8 mouse cellular contexts compared by ENCODE assay signal in the genomic region with DNA sequence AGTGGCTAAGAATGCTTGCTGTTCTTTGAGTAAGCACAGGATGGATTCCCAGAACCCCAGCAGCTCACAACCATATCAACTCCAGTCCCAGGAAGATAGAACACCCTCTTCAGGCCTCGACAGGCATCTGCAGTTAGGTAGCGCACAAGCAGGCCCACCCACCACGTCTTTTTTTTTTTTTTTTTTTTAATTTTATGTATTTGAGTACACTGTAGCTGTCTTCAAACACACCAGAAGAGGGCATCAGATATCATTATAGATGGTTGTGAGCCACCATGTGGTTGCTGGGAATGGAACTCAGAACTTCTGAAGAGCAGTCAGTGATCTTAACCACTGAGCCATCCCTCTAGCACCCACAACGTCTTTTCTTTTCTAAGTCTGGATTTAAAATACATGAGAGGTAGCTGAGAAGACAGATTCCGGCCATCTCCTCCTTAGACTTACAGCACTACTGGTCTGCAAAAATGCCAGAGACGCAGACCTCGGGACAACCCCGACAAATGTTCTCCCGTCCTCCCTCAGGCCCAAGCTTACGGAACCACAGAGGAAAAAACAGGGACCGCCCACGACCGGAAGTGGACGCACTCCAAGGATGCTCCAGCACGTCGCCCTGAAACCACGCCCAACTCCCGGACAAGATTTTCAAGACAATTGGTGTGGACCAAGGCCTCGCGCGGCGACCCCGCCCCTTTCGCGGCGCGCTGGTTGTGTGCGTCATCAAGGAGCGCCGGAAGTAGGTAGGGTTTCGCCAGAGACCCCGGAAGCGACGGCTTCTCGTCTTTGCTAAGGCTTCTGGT. TPM values are rescaled to one million over a fixed set of nuclear protein-coding genes. Genes with fewer than 3 reads are reported as not detected.
DNase-seq lines count a peak whose midpoint lies in the region; ATAC-seq and TF ChIP-seq lines count a peak whose summit lies in the region.

Rtf2 (plus strand) TSS at position 714 of the 797 bp plus-strand sequence.

- H3K79me2 ChIP-seq in MEL (ENCODE audit: control insufficient read depth, insufficient read depth, low read length, poor library complexity): peaks cover 18% of the 10 kb centered on the region

- H3K9ac ChIP-seq in MEL (ENCODE audit: control insufficient read depth, low read depth, low read length, poor library complexity, severe bottlenecking): peak within 1 kb of the TSS; percentile 91
- peak within 1 kb of the TSS; percentile 73 for H3K9ac ChIP-seq in forebrain, postnatal 0 days
- peak within 1 kb of the TSS; percentile 57 for H3K9ac ChIP-seq in lung, embryonic 15.5 days

- peaks cover 0 to 5% of the 10 kb centered on the region in 2 experiments; a peak in 2 of 4 replicates for H3K36me3 ChIP-seq in MEL (ENCODE audit: control insufficient read depth in 1 of 2, insufficient read depth in 2 of 2, low read length in 2 of 2)
- peaks cover 2% of the 10 kb centered on the region; the same call in 1 of the 2 replicates for H3K36me3 ChIP-seq in forebrain, postnatal 0 days (ENCODE audit: insufficient read depth)
- H3K36me3 ChIP-seq in lung, embryonic 15.5 days: no peaks in the 10 kb centered on the region

- H3K4me1 ChIP-seq in MEL (ENCODE audit: control insufficient read depth in 1 of 2, insufficient read depth in 2 of 2, low read length in 2 of 2): peaks cover 3 to 7% of the 10 kb centered on the region in 2 experiments; a peak in 3 of 4 replicates
- H3K4me1 ChIP-seq in cerebellum, adult 2 months (ENCODE audit: control insufficient read depth, insufficient read depth, low read length): peaks cover 5% of the 10 kb centered on the region; the same call in 1 of the 2 replicates
- peaks cover 11% of the 10 kb centered on the region; the same call in 1 of the 2 replicates for H3K4me1 ChIP-seq in forebrain, postnatal 0 days (ENCODE audit: insufficient read depth)
- H3K4me1 ChIP-seq in lung, embryonic 15.5 days: peaks cover 17% of the 10 kb centered on the region

- TF ChIP-seq CTCF in MEL (IDR thresholded peaks at IDR 0.05 in 2 of 3, conservative IDR thresholded peaks at IDR 0.05 in 1 of 3; ENCODE audit: control insufficient read depth in 1 of 3, insufficient read depth in 1 of 3, low read depth in 2 of 3, low read length in 3 of 3, poor library complexity in 1 of 3, severe bottlenecking in 1 of 3): peak in 2 of 3 experiments; percentile 7 to 37; a peak in 2 of 6 replicates
- no peak for TF ChIP-seq CTCF in cerebellum, adult 2 months (IDR thresholded peaks at IDR 0.05; ENCODE audit: borderline replicate concordance, insufficient read depth, low read depth, low read length)
- peak; percentile 50 for TF ChIP-seq CTCF in forebrain, postnatal 0 days (IDR thresholded peaks at IDR 0.05; ENCODE audit: low read depth)

- peak; percentile 99 for DNase-seq in MEL (ENCODE audit: low read depth, low spot score)
- peak; percentile 99 to 100 for DNase-seq in cerebellum, adult 2 months
- peak; percentile 98 for DNase-seq in forebrain, postnatal 0 days
- DNase-seq in heart, postnatal 4 days: peak; percentile 100
- DNase-seq in layer of hippocampus, adult 8-10 months (ENCODE audit: low spot score in 2 of 2): peak; percentile 99
- peak; percentile 97 for DNase-seq in ovary, adult 18-20 months (ENCODE audit: low spot score)
- DNase-seq in thymus, postnatal 0 days (ENCODE audit: low spot score): peak; percentile 93

- H3K27me3 ChIP-seq in MEL (ENCODE audit: control insufficient read depth in 1 of 2, insufficient read depth in 2 of 2, low read length in 2 of 2): no peaks in the 10 kb centered on the region
- H3K27me3 ChIP-seq in cerebellum, adult 2 months (ENCODE audit: control insufficient read depth, insufficient read depth, low read length): no peaks in the 10 kb centered on the region
- H3K27me3 ChIP-seq in forebrain, postnatal 0 days (ENCODE audit: insufficient read depth, low read length): no peaks in the 10 kb centered on the region
- no peaks in the 10 kb centered on the region for H3K27me3 ChIP-seq in lung, embryonic 15.5 days

- TF ChIP-seq RAD21 in MEL (IDR thresholded peaks at IDR 0.05; ENCODE audit: low read depth, low read length): no peak; the same call in 1 of the 2 replicates

- peak; percentile 95 for ATAC-seq in forebrain, postnatal 0 days
- ATAC-seq in lung, embryonic 15.5 days (ENCODE audit: borderline replicate concordance, extremely low read depth, low FRiP score, low TSS enrichment): peak; percentile 96

- TF ChIP-seq EP300 in MEL (IDR thresholded peaks at IDR 0.05; ENCODE audit: low read depth in 1 of 2, low read length in 2 of 2): no peak

- peak within 1 kb of the TSS; percentile 66 to 96 for H3K4me3 ChIP-seq in MEL (ENCODE audit: control insufficient read depth in 1 of 2, insufficient read depth in 1 of 2, low read depth in 2 of 2, low read length in 2 of 2)
- peak within 1 kb of the TSS; percentile 96 for H3K4me3 ChIP-seq in cerebellum, adult 2 months (replicated peaks; ENCODE audit: insufficient read depth, low read depth, low read length)
- peak within 1 kb of the TSS; percentile 86 for H3K4me3 ChIP-seq in forebrain, postnatal 0 days (ENCODE audit: low read depth, low read length)
- H3K4me3 ChIP-seq in lung, embryonic 15.5 days: peak within 1 kb of the TSS; percentile 66

- peak within 1 kb of the TSS; percentile 74 for H3K27ac ChIP-seq in MEL (ENCODE audit: control insufficient read depth, low read depth, low read length)
- peak within 1 kb of the TSS; percentile 18; the same call in 1 of the 2 replicates for H3K27ac ChIP-seq in cerebellum, adult 2 months (ENCODE audit: insufficient read depth, low read length)
- H3K27ac ChIP-seq in forebrain, postnatal 0 days (ENCODE audit: low read depth, low read length): peak within 1 kb of the TSS; percentile 51
- H3K27ac ChIP-seq in lung, embryonic 15.5 days: peak within 1 kb of the TSS; percentile 52

- WGBS in cerebellum, adult 2 months: under 1% methylated on average over 35 of the region's 35 CpGs
- 2% methylated on average over 35 of the region's 35 CpGs for WGBS in forebrain, postnatal 0 days
- 2% methylated on average over 35 of the region's 35 CpGs for WGBS in lung, embryonic 15.5 days

- H3K9me3 ChIP-seq in MEL (replicated peaks; ENCODE audit: insufficient read depth, low read length): no peaks in the 10 kb centered on the region
- H3K9me3 ChIP-seq in forebrain, postnatal 0 days (ENCODE audit: low read length): no peaks in the 10 kb centered on the region
- no peaks in the 10 kb centered on the region for H3K9me3 ChIP-seq in lung, embryonic 15.5 days

- peak in 1 of 2 experiments; percentile 91; a peak in 2 of 4 replicates for TF ChIP-seq POLR2A in MEL (IDR thresholded peaks at IDR 0.05; ENCODE audit: control insufficient read depth in 1 of 2, insufficient read depth in 1 of 2, low read depth in 1 of 2, low read length in 2 of 2, poor library complexity in 1 of 2)
- TF ChIP-seq POLR2A in cerebellum, adult 2 months (IDR thresholded peaks at IDR 0.05; ENCODE audit: borderline replicate concordance, insufficient read depth, low read length): peak; percentile 45; the same call in 1 of the 2 replicates

- H3K4me2 ChIP-seq in forebrain, postnatal 0 days (ENCODE audit: low read depth): peak within 1 kb of the TSS; percentile 66
- H3K4me2 ChIP-seq in lung, embryonic 15.5 days: peak within 1 kb of the TSS; percentile 84

TF ChIP-seq in MEL, 35 proteins besides CTCF, POLR2A, EP300 and RAD21 (continues in another document):
- TF ChIP-seq GABPA (IDR thresholded peaks at IDR 0.05; ENCODE audit: low read depth, low read length) (no peak), ZKSCAN1 (IDR thresholded peaks at IDR 0.05; ENCODE audit: low read depth, low read length) (no peak), CHD2 (IDR thresholded peaks at IDR 0.05; ENCODE audit: low read length) (no peak), ZMIZ1 (IDR thresholded peaks at IDR 0.05; ENCODE audit: low read depth, low read length) (no peak), TCF12 (IDR thresholded peaks at IDR 0.05; ENCODE audit: low read depth, low read length) (peak; percentile 24; the same call in 1 of the 2 replicates), JUND (IDR thresholded peaks at IDR 0.05; ENCODE audit: low read depth, low read length) (no peak), MAFK (IDR thresholded peaks at IDR 0.05; ENCODE audit: borderline replicate concordance, low read depth, low read length) (no peak), E2F4 (IDR thresholded peaks at IDR 0.05; ENCODE audit: borderline replicate concordance, low read depth, low read length) (no peak), ELF1 (IDR thresholded peaks at IDR 0.05; ENCODE audit: low read depth, low read length) (peak; percentile 99), TBP (IDR thresholded peaks at IDR 0.05; ENCODE audit: low read depth, low read length) (0 out of 2 replicates have a peak, but pooled peaks have one; percentile 40), RCOR1 (IDR thresholded peaks at IDR 0.05; ENCODE audit: low read depth, low read length) (no peak), BHLHE40 (IDR thresholded peaks at IDR 0.05; ENCODE audit: borderline replicate concordance, low read depth, low read length) (no peak), HCFC1 (IDR thresholded peaks at IDR 0.05; ENCODE audit: low read depth, low read length) (peak; percentile 94), TAL1 (IDR thresholded peaks at IDR 0.05; ENCODE audit: low read length) (no peak), USF2 (IDR thresholded peaks at IDR 0.05; ENCODE audit: borderline replicate concordance in 1 of 2, insufficient read depth in 1 of 2, low read depth in 1 of 2, low read length in 2 of 2) (no peak), CHD1 (IDR thresholded peaks at IDR 0.05; ENCODE audit: low read depth, low read length) (no peak), UBTF (IDR thresholded peaks at IDR 0.05; ENCODE audit: borderline replicate concordance, insufficient read depth, low read depth, low read length) (no peak), ETS1 (IDR thresholded peaks at IDR 0.05; ENCODE audit: low read depth, low read length) (no peak), SIN3A (IDR thresholded peaks at IDR 0.05; ENCODE audit: low read length) (peak; percentile 99), KAT2A (conservative IDR thresholded peaks at IDR 0.05; ENCODE audit: low read depth, low read length) (peak; percentile 69; the same call in 1 of the 2 replicates), NELFE (IDR thresholded peaks at IDR 0.05; ENCODE audit: low read depth, low read length) (peak; percentile 71)

RNA-seq across cellular contexts. Expression of gene Rtf2, which starts in this region (rescaled TPM):
- 59.2 and 68.2 TPM in 2 replicates for total RNA-seq in MEL (2012; rRNA removed)
- polyA plus RNA-seq in MEL (2012; ENCODE audit: insufficient read depth in 1 of 2, insufficient read length in 2 of 2, low read depth in 1 of 2, low replicate concordance in 2 of 2, missing spikeins in 1 of 2): 10 to 100 TPM in 1 of 2 experiments, not detected in 1; 81.5 TPM
- 81.7 and 84.4 TPM in 2 replicates for polyA plus RNA-seq in cerebellum, adult 2 months (2012; rRNA removed)
- total RNA-seq in forebrain, postnatal 0 days (2014; rRNA removed): 80.0 and 84.0 TPM in 2 replicates
- polyA plus RNA-seq in forebrain, postnatal 0 days (2015; fragmentation: Nextera tagmentation; extraction: Ambion mirVana): 86.1 and 99.6 TPM in 2 replicates
- total RNA-seq in heart, postnatal 4 days (2021): 10 to 100 TPM; 39.3 to 41.1 TPM
- 10 to 100 TPM; 68.3 to 71.7 (median 70.8) TPM for total RNA-seq in layer of hippocampus, adult 8-10 months (2022)
- polyA plus RNA-seq in lung, embryonic 15.5 days (2015; fragmentation: Nextera tagmentation; extraction: Ambion mirVana): 73.0 and 79.0 TPM in 2 replicates
- polyA plus RNA-seq in thymus, postnatal 0 days (2015; fragmentation: Nextera tagmentation; extraction: Ambion mirVana): 132 and 144 TPM in 2 replicates

Comparison
In these comparisons a context has a peak if more than half of its experiments do, and no peak if none do; other contexts are left out.
1. Peak in every context shown above with its lines: DNase-seq, ATAC-seq, H3K4me3 ChIP-seq and H3K27ac ChIP-seq.
2. H3K27ac ChIP-seq: peak in every context shown above with its lines; median percentile 74 in MEL; 52 in lung, embryonic 15.5 days; 51 in forebrain, postnatal 0 days; 18 in cerebellum, adult 2 months.